Mouse (Mus musculus) midbrain, postnatal 0 days (tissue): Measurements from ENCODE around the gene Ak8. TPM values are rescaled to one million over a fixed set of nuclear protein-coding genes. Genes with fewer than 3 reads are reported as not detected.
A peak's percentile ranks its signal among the peaks of the same experiment; 100 is the strongest.

ENCODE experiments used
- ATAC-seq: fragments of 200-750 bp; cut with Nextera tagmentation; 2 replicates; pipeline ENCODE4 v1.8.0; 2017; ENCODE audit warnings: moderate number of reproducible peaks, mild to moderate bottlenecking, moderate TSS enrichment, moderate library complexity; ENCODE audit not compliant: low FRiP score
- DNase-seq: peaks from one replicate; pipeline ENCODE4 v3.0.0-alpha.2; 2015; ENCODE audit warnings: low spot score
- H3K27ac ChIP-seq: fragments of 300-500 bp; sonication (generic); 2 replicates; pipeline ENCODE4 v1.5.1; 2014; ENCODE audit warnings: low read depth, mild to moderate bottlenecking, low read length, mixed read lengths
- H3K27me3 ChIP-seq: fragments of 300-500 bp; sonication (generic); 2 replicates; pipeline ENCODE4 v1.6.1; 2014; ENCODE audit warnings: low read length, control low read depth, mixed read lengths; ENCODE audit not compliant: insufficient read depth
- H3K36me3 ChIP-seq: fragments of 300-500 bp; sonication (generic); 2 replicates; pipeline ENCODE4 v1.6.1; 2014; ENCODE audit warnings: low read length, control low read depth, mixed read lengths; ENCODE audit not compliant: insufficient read depth
- H3K4me1 ChIP-seq: fragments of 300-500 bp; sonication (generic); 2 replicates; pipeline ENCODE4 v1.6.1; 2014; ENCODE audit warnings: mild to moderate bottlenecking, control low read depth, antibody characterized with exemption, low read length, mixed read lengths; ENCODE audit not compliant: insufficient read depth
- H3K4me2 ChIP-seq: fragments of 300-500 bp; sonication (generic); 2 replicates; pipeline ENCODE4 v1.6.1; 2014; ENCODE audit warnings: low read depth, mild to moderate bottlenecking, low read length, mixed read lengths; ENCODE audit not compliant: poor library complexity, severe bottlenecking
- H3K4me3 ChIP-seq: fragments of 300-500 bp; sonication (generic); 2 replicates; pipeline ENCODE4 v1.5.1; 2014; ENCODE audit warnings: low read depth, mild to moderate bottlenecking, low read length, moderate library complexity
- H3K9ac ChIP-seq: fragments of 300-500 bp; sonication (generic); replicated peaks from 2 replicates; pipeline ENCODE4 v1.6.1; 2014; ENCODE audit warnings: mild to moderate bottlenecking, low read length, moderate library complexity, mixed read lengths; ENCODE audit not compliant: poor library complexity, severe bottlenecking
- H3K9me3 ChIP-seq: fragments of 300-500 bp; sonication (generic); 2 replicates; pipeline ENCODE4 v1.6.1; 2016; ENCODE audit warnings: low read length, control low read depth
- CTCF ChIP-seq: IDR thresholded peaks from 2 replicates; pipeline ENCODE4 v1.5.1; 2016; ENCODE audit warnings: antibody characterized with exemption, mild to moderate bottlenecking
- WGBS: fragments of 180-500 bp; shearing (Covaris S2); extraction: QIAGEN DNeasy Blood & Tissue Kit; methylation state at CpG from one replicate; pipeline ENCODE4 v1.1.7; 2014; 5-methylcytosine and 5-hydroxymethylcytosine counted together
- polyA plus RNA-seq: library from polyadenylated mRNA; unstranded; fragments of >200 nt; fragmentation: Nextera tagmentation; extraction: Ambion mirVana; gene quantifications from 2 replicates; pipeline ENCODE4 v1.2.1, GENCODE M21; 2015
- total RNA-seq: library from RNA; depleted of rRNA; stranded (reverse); fragments of >200 nt; gene quantifications from 2 replicates; pipeline ENCODE4 v1.2.3, GENCODE M21; 2014

Gene Ak8
- total and polyA plus RNA-seq, 2 experiments from 2014 or later, result 2.3 to 4.9 TPM

GRCm38 (mm10) chr2:28787067-28787619 lies 87.2 kb downstream of the Ak8 start:
- Histone ChIP-seq H3K9ac (no peak overlapping the region), H3K36me3 (no peaks in the 10 kb centered on the region), H3K9me3 (no peaks in the 10 kb centered on the region), H3K4me1 (no peaks in the 10 kb centered on the region), H3K4me2 (no peak overlapping the region), H3K4me3 (no peak overlapping the region), H3K27me3 (no peaks in the 10 kb centered on the region), H3K27ac (no peak overlapping the region)
- peak; percentile 61 for DNase-seq
- ATAC-seq, result no peak
- TF ChIP-seq CTCF, result no peak
- 64% methylated on average over 6 of the region's 6 CpGs for WGBS

GRCm38 (mm10) chr2:28792931-28793610 lies 93.1 kb downstream of the Ak8 start:
- DNase-seq (peak; percentile 90), ATAC-seq (peak; percentile 69)
- Histone ChIP-seq H3K4me3 (peak overlapping the region; percentile 11; the same call in 1 of the 2 replicates), H3K36me3 (no peaks in the 10 kb centered on the region), H3K9ac (no peak overlapping the region), H3K27me3 (no peaks in the 10 kb centered on the region), H3K9me3 (no peaks in the 10 kb centered on the region), H3K27ac (peak overlapping the region; percentile 32; the same call in 1 of the 2 replicates), H3K4me1 (no peaks in the 10 kb centered on the region), H3K4me2 (peak overlapping the region; percentile 40)
- no peak for TF ChIP-seq CTCF
- WGBS, result 23% methylated on average over 5 of the region's 6 CpGs

- TF ChIP-seq CTCF, result peak; percentile 50
- WGBS, result 78% methylated on average over 5 of the region's 5 CpGs
- no peak for DNase-seq
Observed at GRCm38 (mm10) chr2:28794623-28795022, 94.7 kb downstream of the Ak8 start.

DNA sequence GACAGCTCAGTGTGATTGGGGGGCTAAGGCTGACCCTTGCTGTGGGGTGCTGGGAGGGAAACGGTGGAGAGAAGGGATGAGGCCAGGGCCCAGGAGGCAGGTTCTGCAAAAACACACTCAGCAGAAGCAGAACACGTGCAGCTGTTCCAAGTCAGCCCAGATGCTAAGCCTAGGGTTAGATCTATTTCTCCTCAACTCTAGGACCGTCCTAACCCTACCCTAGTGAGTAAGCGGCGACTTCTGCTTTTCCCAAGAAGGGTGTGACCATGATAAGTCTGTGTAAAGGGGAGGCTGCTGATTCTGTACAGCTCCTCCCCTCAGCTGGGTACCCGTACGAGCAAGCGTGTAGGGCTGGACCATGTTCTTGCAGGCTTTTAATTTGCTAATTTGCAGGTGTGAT lies 96.3 kb downstream of the Ak8 start:
- no peaks in the 10 kb centered on the region for H3K36me3 ChIP-seq
- ATAC-seq (no peak), DNase-seq (no peak)
- 77% methylated on average over 8 of the region's 8 CpGs for WGBS
- TF ChIP-seq CTCF, result no peak
- H3K9ac ChIP-seq, result no peak overlapping the region
- H3K27me3 ChIP-seq, result no peaks in the 10 kb centered on the region
- H3K27ac ChIP-seq, result no peak overlapping the region
- no peak overlapping the region for H3K4me3 ChIP-seq
- no peaks in the 10 kb centered on the region for H3K9me3 ChIP-seq
- no peaks in the 10 kb centered on the region for H3K4me1 ChIP-seq
- H3K4me2 ChIP-seq, result no peak overlapping the region

More at GRCm38 (mm10) chr2:28794623-28795022, 94.7 kb downstream of the Ak8 start:
- no peak overlapping the region for H3K4me3 ChIP-seq
- no peaks in the 10 kb centered on the region for H3K27me3 ChIP-seq
- H3K9ac ChIP-seq, result no peak overlapping the region
- ATAC-seq, result no peak
- no peak overlapping the region for H3K27ac ChIP-seq
- no peaks in the 10 kb centered on the region for H3K36me3 ChIP-seq
- no peaks in the 10 kb centered on the region for H3K4me1 ChIP-seq
- no peaks in the 10 kb centered on the region for H3K9me3 ChIP-seq
- H3K4me2 ChIP-seq, result no peak overlapping the region

- no peak overlapping the region for H3K27ac ChIP-seq
- no peaks in the 10 kb centered on the region; the same call in 1 of the 2 replicates for H3K4me1 ChIP-seq
- no peak overlapping the region for H3K9ac ChIP-seq
- H3K27me3 ChIP-seq, result no peaks in the 10 kb centered on the region
- no peaks in the 10 kb centered on the region for H3K36me3 ChIP-seq
- H3K4me2 ChIP-seq, result no peak overlapping the region
- no peaks in the 10 kb centered on the region for H3K9me3 ChIP-seq
- no peak overlapping the region for H3K4me3 ChIP-seq
- ATAC-seq, result peak; percentile 68; the same call in 1 of the 2 replicates
- WGBS, result 28% methylated on average over 18 of the region's 18 CpGs
- DNase-seq, result peak; percentile 14
- TF ChIP-seq CTCF, result no peak
Observed at GRCm38 (mm10) chr2:28797490-28798106, 97.6 kb downstream of the Ak8 start.

DNA sequence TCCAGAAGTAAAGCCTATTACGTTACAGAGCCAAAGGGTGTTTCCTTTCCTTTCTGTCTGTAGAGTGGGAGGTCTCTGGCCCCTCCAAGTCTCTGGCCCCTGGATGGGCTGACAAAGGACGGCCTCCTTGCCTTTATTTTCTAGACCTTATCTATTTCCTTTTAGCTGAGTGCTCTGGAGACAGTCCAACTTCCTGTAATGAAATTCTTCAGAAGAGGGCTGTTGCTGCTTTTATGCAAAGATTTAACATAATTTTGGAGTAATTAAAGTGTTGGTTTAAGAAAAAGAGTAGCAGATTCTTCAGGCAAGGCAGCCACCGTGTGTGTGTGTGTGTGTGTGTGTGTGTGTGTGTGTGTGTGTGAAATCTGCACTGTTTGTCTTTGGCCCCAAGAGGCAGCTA lies 98.4 kb downstream of the Ak8 start:
- H3K9ac ChIP-seq, result no peak overlapping the region
- DNase-seq, result no peak

More for the DNA sequence above, 98.4 kb downstream of the Ak8 start:
- H3K9me3 ChIP-seq, result no peaks in the 10 kb centered on the region
- 0 out of 2 replicates have a peak overlapping the region, but pooled peaks have one; percentile 43 for H3K27ac ChIP-seq
- ATAC-seq, result no peak
- no peak overlapping the region for H3K4me2 ChIP-seq
- H3K27me3 ChIP-seq, result no peaks in the 10 kb centered on the region
- no peaks in the 10 kb centered on the region; the same call in 1 of the 2 replicates for H3K4me1 ChIP-seq
- WGBS, result 25% methylated on average over 3 of the region's 3 CpGs
- no peak for TF ChIP-seq CTCF
- no peaks in the 10 kb centered on the region for H3K36me3 ChIP-seq
- H3K4me3 ChIP-seq, result no peak overlapping the region
